Mouse (Mus musculus): ENCODE measurements at regions not wholly inside any gene's neighbourhood (a gene's known extent, or its start where the extent isn't known, plus 50 kb on each side); places are given as distances from the start of the nearest gene placed in this dataset.

DNA sequence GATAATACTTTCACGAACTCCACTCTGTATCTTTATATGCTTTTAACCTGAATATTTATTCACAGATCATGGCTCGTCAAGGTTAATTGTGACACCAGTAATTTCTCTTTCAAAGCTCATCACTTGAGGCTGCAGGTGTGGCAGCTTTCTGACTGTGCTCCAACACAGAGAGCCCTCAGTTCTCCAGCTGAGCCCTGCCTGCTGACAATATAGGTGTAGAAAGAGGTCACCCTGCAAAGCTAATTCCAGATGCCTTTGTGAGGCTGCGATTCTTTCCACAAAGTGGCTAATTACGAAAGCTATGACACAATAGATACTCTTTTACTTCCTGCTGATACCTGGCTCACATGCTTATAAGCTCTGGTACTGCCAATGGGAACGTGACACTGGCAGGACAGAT is 64.0 kb downstream of the Slitrk5 start:
- DNase-seq (ENCODE audit: low read depth): no peak

DNA sequence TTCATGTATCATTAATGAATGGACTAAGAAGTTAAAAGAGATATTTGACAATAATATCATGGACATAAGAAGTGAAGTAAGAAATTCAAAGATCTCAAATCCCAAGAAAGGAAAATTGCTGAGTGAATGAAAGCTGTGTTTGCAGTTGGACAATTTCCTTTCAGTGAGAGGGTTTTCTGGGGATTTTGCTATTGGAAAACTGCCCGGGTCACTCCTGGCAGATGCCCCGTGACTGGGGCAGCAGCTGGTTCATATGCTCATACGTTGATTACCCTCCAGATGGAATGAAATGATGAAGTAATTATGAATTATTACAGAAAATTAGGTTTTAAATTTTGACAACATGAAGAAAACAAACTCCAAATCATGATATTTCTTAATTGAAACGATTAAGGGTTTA is 88.7 kb downstream of the Slitrk5 start:
- no peak for DNase-seq (ENCODE audit: low read depth)

DNA sequence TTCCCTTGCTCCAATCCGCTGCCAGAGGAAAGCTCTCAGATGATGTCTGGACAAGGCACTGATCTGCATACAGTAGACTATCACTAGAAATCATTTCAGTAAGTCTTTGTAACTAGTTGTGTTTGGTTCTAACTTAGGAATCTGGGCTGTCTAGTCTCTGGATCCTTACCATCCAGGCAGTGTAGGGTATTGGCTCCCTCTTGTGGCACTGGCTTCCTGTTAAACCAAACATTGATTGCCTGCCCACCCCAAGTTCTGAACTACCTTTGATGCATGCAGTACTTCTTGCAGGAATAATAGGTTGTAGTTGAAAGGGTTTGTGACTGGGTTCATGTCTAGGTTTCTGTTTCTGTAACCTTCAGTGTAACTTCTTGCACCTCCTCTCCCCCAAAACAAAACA is 103.3 kb downstream of the Slitrk5 start:
- DNase-seq (ENCODE audit: low read depth): peak; percentile 4

DNA sequence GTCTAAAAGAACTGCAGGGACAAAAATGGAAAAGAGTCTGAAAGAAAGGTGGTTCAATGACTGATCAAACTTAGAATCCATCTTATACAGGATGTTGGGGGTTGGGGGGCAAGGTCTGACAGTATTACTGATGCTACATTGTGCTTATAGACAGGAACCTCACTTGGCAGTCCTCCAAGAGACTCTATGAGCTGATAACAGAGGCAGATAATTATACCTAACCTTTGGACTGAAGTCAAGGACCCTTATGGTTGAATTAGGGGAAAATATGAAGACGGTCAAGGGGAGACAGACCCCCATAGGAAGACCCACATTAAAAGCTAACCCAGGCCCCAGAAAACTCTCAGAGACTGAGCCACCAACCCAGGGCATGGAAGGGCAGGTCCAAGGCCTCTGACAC is 133.1 kb downstream of the Slitrk5 start:
- DNase-seq (ENCODE audit: low read depth): no peak

DNA sequence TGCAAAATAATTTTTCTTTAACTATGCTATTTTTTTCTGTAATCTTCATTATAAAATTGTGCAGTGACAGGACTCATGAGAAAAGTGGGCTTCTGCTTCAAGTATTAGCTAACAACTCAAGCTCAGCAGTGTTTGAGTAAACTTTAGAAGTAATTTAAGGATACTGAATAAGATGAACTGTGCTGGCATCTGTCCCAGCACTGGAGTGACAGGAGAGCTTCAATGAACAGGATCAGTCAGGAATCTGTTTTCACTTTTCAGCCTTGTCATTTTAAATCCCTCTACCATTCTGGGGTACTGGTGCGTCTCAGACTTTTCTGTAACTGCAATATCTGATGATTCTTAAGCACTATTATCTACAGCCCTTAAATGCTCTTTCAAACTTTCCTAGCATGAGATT is 135.0 kb downstream of the Slitrk5 start:
- no peak for DNase-seq (ENCODE audit: low read depth)

DNA sequence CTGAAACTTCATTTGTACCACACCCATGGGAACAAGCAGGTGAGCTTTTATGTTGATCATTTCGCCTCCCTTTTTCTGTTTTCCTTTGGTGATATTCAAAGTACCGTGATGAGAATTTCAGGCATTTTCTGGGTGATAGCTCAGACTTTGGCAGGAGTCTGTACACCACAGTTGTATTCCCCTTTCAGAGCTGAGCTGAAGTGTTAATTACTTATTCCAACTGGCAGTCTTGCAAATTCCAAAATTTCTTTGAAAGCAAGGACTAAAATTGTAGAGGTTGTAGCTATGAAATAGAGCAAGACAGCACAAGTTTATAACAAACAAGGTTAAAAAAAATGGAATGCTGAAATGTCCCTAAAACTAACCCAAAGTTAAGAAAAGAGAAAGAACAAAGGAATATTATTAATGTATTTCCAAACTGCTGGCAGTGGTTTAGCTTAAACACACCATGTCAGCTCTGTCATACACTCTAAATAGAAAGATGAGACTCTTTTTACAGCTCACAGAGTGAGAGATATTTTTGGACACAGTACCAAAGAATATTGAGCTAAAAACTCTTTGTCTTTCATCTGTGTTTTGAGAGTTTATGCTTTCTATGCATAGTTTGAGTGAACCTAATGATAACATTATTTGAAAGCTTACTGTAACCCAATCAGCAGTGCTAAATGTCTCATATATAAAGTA is 147.3 kb downstream of the Slitrk5 start:
- no peak for DNase-seq (ENCODE audit: low read depth)
